Mouse (Mus musculus) T-helper 17 cell (primary cell): ENCODE data around the gene Plscr3.

Experiments
- in situ Hi-C, 2 experiments: fragments of 300-600 bp; cut with MboI, MseI; formaldehyde crosslinking; loops; 1 replicate in 1 of 2; 2 replicates in 1 of 2; pipeline ENCODE4 v1.15.1; 2025; ENCODE audit warnings: high pct_unique_total_duplicates in 2 of 2

Plscr3 gene

GRCm38 (mm10) chr11:69823456-69823855 lies 22.7 kb upstream of the Plscr3 start:
- in situ Hi-C loops: no loop called here

- in situ Hi-C loops: no loop called here
Measured at GRCm38 (mm10) chr11:69828832-69829231, 17.3 kb upstream of the Plscr3 start.

- in situ Hi-C loops: no loop called here
Measured at GRCm38 (mm10) chr11:69833554-69833953, 12.6 kb upstream of the Plscr3 start.

- in situ Hi-C loops: no loop called here
Measured at GRCm38 (mm10) chr11:69834001-69834549, 12.1 kb upstream of the Plscr3 start.

GRCm38 (mm10) chr11:69835326-69835965 lies 10.7 kb upstream of the Plscr3 start:
- in situ Hi-C loops: loop anchor here in 1 of 2 experiments (5.0 kb wide), 1 partner anchor 78 kb away; the partner anchor contains the start of gene Polr2a

GRCm38 (mm10) chr11:69835966-69836335 lies 10.2 kb upstream of the Plscr3 start:
- in situ Hi-C loops: loop anchor here in 1 of 2 experiments (5.0 kb wide), 1 partner anchor 79 kb away; the partner anchor contains the start of gene Polr2a

GRCm38 (mm10) chr11:69836703-69837576 lies 9.2 kb upstream of the Plscr3 start:
- in situ Hi-C loops: loop anchor here in 1 of 2 experiments (5.0 kb wide), 1 partner anchor 80 kb away; the partner anchor contains the start of gene Polr2a

GRCm38 (mm10) chr11:69837604-69837951 lies 8.6 kb upstream of the Plscr3 start, which contains the start of gene Nlgn2:
Gene Nlgn2, minus strand, starts transcription at chr11:69837784.
- in situ Hi-C loops: loop anchor here in 1 of 2 experiments (5.0 kb wide), 1 partner anchor 80 kb away; the partner anchor contains the start of gene Polr2a

- in situ Hi-C loops: loop anchor here in 1 of 2 experiments (5.0 kb wide), 1 partner anchor 81 kb away; the partner anchor contains the start of gene Polr2a
Measured at GRCm38 (mm10) chr11:69837952-69838713, 8.0 kb upstream of the Plscr3 start, which contains the start of gene Tmem256. Gene Tmem256, plus strand, starts transcription at chr11:69838514.

- in situ Hi-C loops: loop anchor here in 1 of 2 experiments (5.0 kb wide), 1 partner anchor 81 kb away; the partner anchor contains the start of gene Polr2a
Measured at GRCm38 (mm10) chr11:69838714-69839104, 7.5 kb upstream of the Plscr3 start.

- in situ Hi-C loops: no loop called here
Measured at GRCm38 (mm10) chr11:69846738-69847688, 837 bp downstream of the Plscr3 start.

- in situ Hi-C loops: no loop called here
Measured at GRCm38 (mm10) chr11:69848021-69848420, 1.8 kb downstream of the Plscr3 start.

GRCm38 (mm10) chr11:69849128-69849527 lies 3.0 kb downstream of the Plscr3 start:
- in situ Hi-C loops: no loop called here

GRCm38 (mm10) chr11:69849884-69850283 lies 3.7 kb downstream of the Plscr3 start:
- in situ Hi-C loops: no loop called here

- in situ Hi-C loops: no loop called here
Measured at GRCm38 (mm10) chr11:69850754-69851153, 4.6 kb downstream of the Plscr3 start.

GRCm38 (mm10) chr11:69853994-69854393 lies 7.8 kb downstream of the Plscr3 start:
- in situ Hi-C loops: no loop called here

GRCm38 (mm10) chr11:69854680-69855079 lies 8.5 kb downstream of the Plscr3 start:
- in situ Hi-C loops: no loop called here

- in situ Hi-C loops: no loop called here
Measured at GRCm38 (mm10) chr11:69855347-69855746, 9.2 kb downstream of the Plscr3 start.

- in situ Hi-C loops: no loop called here
Measured at GRCm38 (mm10) chr11:69858113-69858998, 12.2 kb downstream of the Plscr3 start, which contains the start of gene Tnk1. Gene Tnk1, minus strand, starts transcription at chr11:69858730.
